Mouse (Mus musculus): Measurements from ENCODE around the gene Itpripl1. TPM values are rescaled to one million over a fixed set of nuclear protein-coding genes. Genes with fewer than 3 reads are reported as not detected.

Itpripl1 gene
- 8.0 and 11.8 TPM in 2 replicates for polyA plus RNA-seq (2012; rRNA removed)

DNA sequence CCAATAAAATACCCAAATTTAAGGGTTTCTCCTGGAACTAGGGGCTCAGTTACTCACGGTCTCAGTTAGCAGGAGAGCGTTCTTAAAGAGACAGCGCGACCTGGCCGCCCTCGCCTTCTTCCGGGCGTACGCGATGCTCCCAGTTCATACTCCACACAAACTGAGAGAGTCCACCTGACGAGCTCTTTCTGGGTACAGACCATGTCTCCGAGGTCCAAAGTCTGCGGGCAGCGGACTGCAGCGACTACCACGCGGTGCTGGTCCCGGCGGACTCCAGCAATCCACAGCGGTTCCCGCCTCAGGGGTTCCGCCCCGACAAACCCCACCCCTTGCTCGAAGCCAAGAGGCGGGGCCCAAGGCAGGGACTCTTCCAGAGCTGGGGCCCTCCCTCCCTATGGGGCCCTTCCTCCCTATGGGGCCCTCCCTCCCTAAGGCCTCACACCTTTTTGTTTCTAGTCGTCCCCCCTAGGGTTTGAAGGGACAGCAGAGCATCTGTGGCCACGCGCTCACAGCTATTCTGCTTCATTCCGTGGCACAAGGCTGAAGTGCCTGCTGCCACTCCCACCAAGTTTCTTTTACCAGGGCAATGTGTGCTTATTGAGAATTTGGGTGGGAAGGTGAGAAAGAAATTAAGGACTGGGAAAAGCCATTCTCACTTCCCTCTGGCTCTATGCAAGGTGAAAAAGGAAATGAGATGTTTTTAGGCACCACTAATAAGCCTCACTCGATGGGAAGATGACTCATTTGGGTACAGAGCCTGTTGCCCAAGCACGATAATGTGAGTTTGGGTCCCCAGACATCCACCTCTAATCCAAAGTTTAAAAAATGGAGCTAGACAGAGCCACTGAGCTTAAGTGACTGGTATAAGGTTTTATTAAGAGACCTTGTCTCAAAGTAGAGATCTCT, at the start of gene Itpripl1:
Itpripl1 (minus strand) TSS at position 285 of the 906 bp plus-strand sequence.

GRCm38 (mm10) chr2:127133621-127134461, 9.4 kb downstream of the Itpripl1 start, which contains the start of gene Ncaph:
Ncaph (minus strand) TSS chr2:127133954.

Other genes with a start within 250 kb of the Itpripl1 start
- 9.0 and 9.7 TPM in 2 replicates for gene Sppl2a, start 210.2 kb downstream of the Itpripl1 start, polyA plus RNA-seq (2012; rRNA removed)
- gene Ap4e1, start 134.7 kb downstream of the Itpripl1 start, polyA plus RNA-seq (2012; rRNA removed), result 1.3 and 1.7 TPM in 2 replicates
- 4.9 and 5.1 TPM in 2 replicates for gene Blvra, start 72.8 kb downstream of the Itpripl1 start, polyA plus RNA-seq (2012; rRNA removed)
- gene Ncaph, start 9.5 kb downstream of the Itpripl1 start, polyA plus RNA-seq (2012; rRNA removed), result 1.6 and 3.1 TPM in 2 replicates
- 0.35 and 0.85 TPM in 2 replicates for gene 1810024B03Rik, start 64.8 kb upstream of the Itpripl1 start, polyA plus RNA-seq (2012; rRNA removed)
- 50.0 and 62.6 TPM in 2 replicates for gene Snrnp200, start 64.9 kb upstream of the Itpripl1 start, polyA plus RNA-seq (2012; rRNA removed)
- 39.8 and 56.5 TPM in 2 replicates for gene Ciao1, start 104.4 kb upstream of the Itpripl1 start, polyA plus RNA-seq (2012; rRNA removed)
- 151 and 158 TPM in 2 replicates for gene Tmem127, start 104.5 kb upstream of the Itpripl1 start, polyA plus RNA-seq (2012; rRNA removed)
- gene Stard7, start 126.8 kb upstream of the Itpripl1 start, polyA plus RNA-seq (2012; rRNA removed), result 73.2 and 130 TPM in 2 replicates
- gene Dusp2, start 192.7 kb upstream of the Itpripl1 start, polyA plus RNA-seq (2012; rRNA removed), result 7.4 and 9.4 TPM in 2 replicates
- 17.6 and 21.6 TPM in 2 replicates for gene Astl, start 195.2 kb upstream of the Itpripl1 start, polyA plus RNA-seq (2012; rRNA removed)
- 0.50 and 0.56 TPM in 2 replicates for gene Adra2b, start 219.8 kb upstream of the Itpripl1 start, polyA plus RNA-seq (2012; rRNA removed)